Mouse (Mus musculus): ENCODE data around the gene Ergic1. TPM values are rescaled to one million over a fixed set of nuclear protein-coding genes. Genes with fewer than 3 reads are reported as not detected.

The Ergic1 gene
- total and polyA plus RNA-seq, 2 experiments from 2014 or later, result 50.8 to 152 TPM

DNA sequence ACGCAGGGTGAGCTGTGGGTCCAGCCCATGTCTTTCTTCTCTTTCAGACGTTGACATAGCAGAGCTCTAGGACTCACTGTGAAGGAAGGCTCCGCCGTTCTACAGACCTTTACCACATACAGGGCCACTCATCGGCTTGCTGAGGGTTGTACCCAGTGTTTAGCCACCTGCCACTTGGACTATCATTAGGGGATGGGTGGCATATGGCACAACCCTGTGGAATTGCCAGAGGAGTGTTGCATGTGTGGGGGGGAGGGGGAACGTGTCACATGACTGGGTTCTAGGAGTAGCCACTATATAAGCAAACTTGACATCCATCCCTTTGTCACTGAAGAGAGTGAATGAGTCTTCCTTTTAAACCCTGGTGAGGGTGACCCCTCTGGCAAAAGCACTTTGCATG is 2.2 kb downstream of the Ergic1 start:
- TF ChIP-seq CTCF (IDR thresholded peaks at IDR 0.05; ENCODE audit: low read depth) (no peak), EP300 (IDR thresholded peaks at IDR 0.05; ENCODE audit: low read depth) (no peak)
- H3K4me2 ChIP-seq (ENCODE audit: low read depth, low read length), result no peak overlapping the region
- no peaks in the 10 kb centered on the region for H3K27me3 ChIP-seq (ENCODE audit: control insufficient read depth, insufficient read depth, low read length)
- peaks cover 30% of the 10 kb centered on the region for H3K36me3 ChIP-seq (replicated peaks; ENCODE audit: control insufficient read depth, insufficient read depth, low read length)
- H3K4me3 ChIP-seq (ENCODE audit: low read depth, low read length), result no peak overlapping the region
- DNase-seq (ENCODE audit: low spot score) (no peak), ATAC-seq (ENCODE audit: insufficient read depth, low read depth) (no peak)
- WGBS, result 90% methylated on average over 6 of the region's 6 CpGs
- H3K4me1 ChIP-seq (ENCODE audit: control insufficient read depth, insufficient read depth), result peaks cover 20% of the 10 kb centered on the region
- no peaks in the 10 kb centered on the region for H3K9me3 ChIP-seq (replicated peaks; ENCODE audit: control insufficient read depth, low read length)
- no peak overlapping the region for H3K27ac ChIP-seq (ENCODE audit: low read depth)
- no peak overlapping the region for H3K9ac ChIP-seq (replicated peaks; ENCODE audit: low read depth, low read length)

- H3K4me1 ChIP-seq (ENCODE audit: control insufficient read depth, insufficient read depth), result peaks cover 20% of the 10 kb centered on the region
- H3K9ac ChIP-seq (replicated peaks; ENCODE audit: low read depth, low read length), result no peak overlapping the region
- no peak overlapping the region for H3K27ac ChIP-seq (ENCODE audit: low read depth)
- no peak overlapping the region for H3K4me2 ChIP-seq (ENCODE audit: low read depth, low read length)
- no peaks in the 10 kb centered on the region for H3K9me3 ChIP-seq (replicated peaks; ENCODE audit: control insufficient read depth, low read length)
- ATAC-seq (ENCODE audit: insufficient read depth, low read depth) (no peak), DNase-seq (ENCODE audit: low spot score) (no peak)
- peaks cover 36% of the 10 kb centered on the region for H3K36me3 ChIP-seq (replicated peaks; ENCODE audit: control insufficient read depth, insufficient read depth, low read length)
- H3K27me3 ChIP-seq (ENCODE audit: control insufficient read depth, insufficient read depth, low read length), result no peaks in the 10 kb centered on the region
- TF ChIP-seq CTCF (IDR thresholded peaks at IDR 0.05; ENCODE audit: low read depth) (no peak), EP300 (IDR thresholded peaks at IDR 0.05; ENCODE audit: low read depth) (no peak)
- H3K4me3 ChIP-seq (ENCODE audit: low read depth, low read length), result no peak overlapping the region
- WGBS, result 73% methylated on average over 9 of the region's 9 CpGs
Measured at GRCm38 (mm10) chr17:26564439-26564838, 3.1 kb downstream of the Ergic1 start.

DNA sequence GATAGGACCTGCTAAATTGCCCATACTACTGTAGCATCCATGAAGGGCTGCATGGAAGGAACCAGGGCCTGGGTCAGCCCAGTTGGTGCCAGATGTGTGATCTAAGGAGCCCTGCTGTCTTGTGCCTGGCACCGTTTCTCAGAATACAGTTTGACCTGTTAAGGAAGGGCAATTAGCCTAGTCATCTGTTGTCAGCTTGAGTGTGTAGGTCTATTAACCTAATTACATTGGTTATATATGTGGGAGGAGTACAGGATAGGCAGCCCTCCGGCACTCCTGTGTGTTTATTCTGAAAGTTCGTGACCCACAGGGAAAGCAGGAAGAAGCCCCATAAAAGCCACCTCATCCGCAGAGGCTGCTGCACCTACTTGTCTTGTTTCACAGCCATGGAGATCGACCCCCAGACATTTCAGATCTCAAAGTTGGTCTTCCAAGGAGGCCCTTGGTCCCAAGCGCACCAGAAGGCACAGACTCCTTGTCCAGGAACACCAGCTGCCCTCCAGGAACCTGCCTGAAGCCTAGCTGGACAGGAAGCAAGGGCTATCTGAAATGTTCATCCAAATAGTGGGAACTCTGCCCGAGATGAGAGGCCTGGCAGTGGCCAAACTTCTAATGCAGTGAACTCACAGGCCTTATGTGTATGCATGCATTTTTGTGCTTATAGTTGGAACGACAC is 6.0 kb downstream of the Ergic1 start:
- no peaks in the 10 kb centered on the region for H3K9me3 ChIP-seq (replicated peaks; ENCODE audit: control insufficient read depth, low read length)
- peak overlapping the region; percentile 2; the same call in 1 of the 2 replicates for H3K27ac ChIP-seq (ENCODE audit: low read depth)
- peaks cover 41% of the 10 kb centered on the region for H3K36me3 ChIP-seq (replicated peaks; ENCODE audit: control insufficient read depth, insufficient read depth, low read length)
- H3K4me1 ChIP-seq (ENCODE audit: control insufficient read depth, insufficient read depth), result peaks cover 21% of the 10 kb centered on the region
- no peak overlapping the region for H3K9ac ChIP-seq (replicated peaks; ENCODE audit: low read depth, low read length)
- 72% methylated on average over 8 of the region's 8 CpGs for WGBS
- H3K27me3 ChIP-seq (ENCODE audit: control insufficient read depth, insufficient read depth, low read length), result no peaks in the 10 kb centered on the region
- no peak overlapping the region for H3K4me3 ChIP-seq (ENCODE audit: low read depth, low read length)
- H3K4me2 ChIP-seq (ENCODE audit: low read depth, low read length), result no peak overlapping the region
- DNase-seq (ENCODE audit: low spot score), result no peak
- ATAC-seq (ENCODE audit: insufficient read depth, low read depth), result no peak
- no peak for TF ChIP-seq EP300 (IDR thresholded peaks at IDR 0.05; ENCODE audit: low read depth)
- TF ChIP-seq CTCF (IDR thresholded peaks at IDR 0.05; ENCODE audit: low read depth), result no peak

GRCm38 (mm10) chr17:26567818-26568173 is 6.5 kb downstream of the Ergic1 start:
- 91% methylated on average over 4 of the region's 4 CpGs for WGBS
- Histone ChIP-seq H3K9me3 (replicated peaks; ENCODE audit: control insufficient read depth, low read length) (no peaks in the 10 kb centered on the region), H3K4me2 (ENCODE audit: low read depth, low read length) (no peak overlapping the region), H3K9ac (replicated peaks; ENCODE audit: low read depth, low read length) (no peak overlapping the region), H3K27me3 (ENCODE audit: control insufficient read depth, insufficient read depth, low read length) (no peaks in the 10 kb centered on the region), H3K4me3 (ENCODE audit: low read depth, low read length) (no peak overlapping the region), H3K36me3 (replicated peaks; ENCODE audit: control insufficient read depth, insufficient read depth, low read length) (peaks cover 41% of the 10 kb centered on the region), H3K27ac (ENCODE audit: low read depth) (peak overlapping the region; percentile 2; the same call in 1 of the 2 replicates), H3K4me1 (ENCODE audit: control insufficient read depth, insufficient read depth) (peaks cover 16% of the 10 kb centered on the region)
- DNase-seq (ENCODE audit: low spot score) (no peak), ATAC-seq (ENCODE audit: insufficient read depth, low read depth) (no peak)
- TF ChIP-seq EP300 (IDR thresholded peaks at IDR 0.05; ENCODE audit: low read depth) (no peak), CTCF (IDR thresholded peaks at IDR 0.05; ENCODE audit: low read depth) (no peak)

- H3K36me3 ChIP-seq (replicated peaks; ENCODE audit: control insufficient read depth, insufficient read depth, low read length), result peaks cover 26% of the 10 kb centered on the region
Measured at GRCm38 (mm10) chr17:26569594-26570350, 8.5 kb downstream of the Ergic1 start.

More at GRCm38 (mm10) chr17:26569594-26570350, 8.5 kb downstream of the Ergic1 start:
- H3K27ac ChIP-seq (ENCODE audit: low read depth), result no peak overlapping the region
- ATAC-seq (ENCODE audit: insufficient read depth, low read depth) (no peak), DNase-seq (ENCODE audit: low spot score) (no peak)
- 72% methylated on average over 4 of the region's 4 CpGs for WGBS
- no peaks in the 10 kb centered on the region for H3K9me3 ChIP-seq (replicated peaks; ENCODE audit: control insufficient read depth, low read length)
- H3K4me2 ChIP-seq (ENCODE audit: low read depth, low read length), result no peak overlapping the region
- H3K27me3 ChIP-seq (ENCODE audit: control insufficient read depth, insufficient read depth, low read length), result no peaks in the 10 kb centered on the region
- TF ChIP-seq CTCF (IDR thresholded peaks at IDR 0.05; ENCODE audit: low read depth) (no peak), EP300 (IDR thresholded peaks at IDR 0.05; ENCODE audit: low read depth) (no peak)
- H3K9ac ChIP-seq (replicated peaks; ENCODE audit: low read depth, low read length), result no peak overlapping the region
- H3K4me1 ChIP-seq (ENCODE audit: control insufficient read depth, insufficient read depth), result peaks cover 25% of the 10 kb centered on the region
- no peak overlapping the region for H3K4me3 ChIP-seq (ENCODE audit: low read depth, low read length)
